Mouse (Mus musculus): ENCODE data around the gene Galns.

DNA sequence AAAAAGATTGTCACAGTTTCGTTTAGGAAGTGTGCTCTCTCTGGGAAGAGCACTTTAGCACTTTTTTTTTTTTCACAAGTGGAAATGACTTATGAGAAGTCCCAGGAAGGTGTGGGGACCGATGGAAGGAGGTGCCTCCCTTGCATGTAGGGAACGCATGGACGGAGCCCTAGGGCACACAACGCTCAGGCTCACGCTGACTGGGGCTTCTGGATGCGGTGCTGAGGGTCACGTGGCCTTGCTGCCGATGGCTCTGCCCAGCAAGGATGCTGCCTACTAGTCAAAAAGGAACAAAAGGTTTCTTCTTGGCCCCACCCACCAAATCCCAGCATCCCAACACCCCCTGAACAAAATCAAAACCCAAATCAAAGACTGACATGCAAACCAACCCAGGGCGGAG is 18.1 kb upstream of the Galns start:
- TF ChIP-seq POLR2A (IDR thresholded peaks at IDR 0.05; ENCODE audit: low read depth, low read length) (no peak), CTCF (IDR thresholded peaks at IDR 0.05; ENCODE audit: extremely low read depth, insufficient read length, insufficient replicate concordance, low read depth, low read length) (no peak)
